Mouse (Mus musculus) forebrain, postnatal 0 days (tissue): ENCODE results near the gene Borcs5. TPM values are rescaled to one million over a fixed set of nuclear protein-coding genes. Genes with fewer than 3 reads are reported as not detected.

Experiments used
- ATAC-seq: fragments of 200-750 bp; cut with Nextera tagmentation; 2 replicates; pipeline ENCODE4 v1.8.0; 2017; ENCODE audit warnings: mild to moderate bottlenecking, moderate library complexity
- DNase-seq: peaks from one replicate; pipeline ENCODE4 v3.0.0-alpha.2; 2015
- H3K27ac ChIP-seq: fragments of 300-500 bp; sonication (generic); 2 replicates; pipeline ENCODE4 v1.5.1; 2014; ENCODE audit warnings: low read depth, mild to moderate bottlenecking, antibody characterized with exemption, low read length, moderate library complexity, mixed read lengths
- H3K27me3 ChIP-seq: fragments of 300-500 bp; sonication (generic); 2 replicates; pipeline ENCODE4 v1.6.1; 2014; ENCODE audit warnings: mild to moderate bottlenecking, low read length, mixed read lengths; ENCODE audit not compliant: insufficient read depth
- H3K36me3 ChIP-seq: fragments of 300-500 bp; sonication (generic); 2 replicates; pipeline ENCODE4 v1.6.1; 2014; ENCODE audit warnings: mild to moderate bottlenecking, moderate library complexity; ENCODE audit not compliant: insufficient read depth
- H3K4me1 ChIP-seq: fragments of 300-500 bp; sonication (generic); 2 replicates; pipeline ENCODE4 v1.6.1; 2014; ENCODE audit warnings: antibody characterized with exemption; ENCODE audit not compliant: insufficient read depth
- H3K4me2 ChIP-seq: fragments of 300-500 bp; sonication (generic); 2 replicates; pipeline ENCODE4 v1.6.1; 2014; ENCODE audit warnings: low read depth, mild to moderate bottlenecking, moderate library complexity
- H3K4me3 ChIP-seq: fragments of 300-500 bp; sonication (generic); 2 replicates; pipeline ENCODE4 v1.5.1; 2014; ENCODE audit warnings: low read depth, low read length, mixed read lengths
- H3K9ac ChIP-seq: fragments of 300-500 bp; sonication (generic); 2 replicates; pipeline ENCODE4 v1.6.1; 2014; ENCODE audit warnings: mild to moderate bottlenecking
- H3K9me3 ChIP-seq: fragments of 300-500 bp; sonication (generic); 2 replicates; pipeline ENCODE4 v1.6.1; 2016; ENCODE audit warnings: low read length
- CTCF ChIP-seq: sonication (generic); IDR thresholded peaks from 2 replicates; pipeline ENCODE4 v1.5.1; 2016; ENCODE audit warnings: antibody characterized with exemption, control low read depth, low read depth
- WGBS: fragments of 180-500 bp; shearing (Covaris S2); extraction: QIAGEN DNeasy Blood & Tissue Kit; methylation state at CpG from one replicate; pipeline ENCODE4 v1.1.7; 2014; 5-methylcytosine and 5-hydroxymethylcytosine counted together
- polyA plus RNA-seq: library from polyadenylated mRNA; unstranded; fragments of >200 nt; fragmentation: Nextera tagmentation; extraction: Ambion mirVana; gene quantifications from 2 replicates; pipeline ENCODE4 v1.2.1, GENCODE M21; 2015
- total RNA-seq: library from RNA; depleted of rRNA; stranded (reverse); fragments of >200 nt; gene quantifications from 2 replicates; pipeline ENCODE4 v1.2.3, GENCODE M21; 2014; rRNA removed

Borcs5 gene
- 37.4 and 41.2 TPM in 2 replicates for total RNA-seq
- polyA plus RNA-seq = 42.6 and 44.2 TPM in 2 replicates

- Histone ChIP-seq H3K36me3 (no peaks in the 10 kb centered on the region), H3K27me3 (no peaks in the 10 kb centered on the region), H3K4me1 (no peaks in the 10 kb centered on the region), H3K27ac (no peak within 1 kb of the TSS), H3K9ac (no peak within 1 kb of the TSS), H3K4me3 (no peak within 1 kb of the TSS), H3K9me3 (no peaks in the 10 kb centered on the region), H3K4me2 (no peak within 1 kb of the TSS)
- WGBS = 97% methylated on average over 3 of the region's 3 CpGs
- TF ChIP-seq CTCF = no peak
- DNase-seq (no peak), ATAC-seq (no peak)
Measured at GRCm38 (mm10) chr6:134639210-134639609, at the start of gene Borcs5. Gene Borcs5, plus strand, starts transcription at chr6:134639510.

- 90% methylated on average over 2 of the region's 2 CpGs for WGBS
- Histone ChIP-seq H3K4me2 (no peak overlapping the region), H3K36me3 (no peaks in the 10 kb centered on the region), H3K27ac (no peak overlapping the region), H3K9me3 (no peaks in the 10 kb centered on the region), H3K9ac (no peak overlapping the region), H3K4me1 (no peaks in the 10 kb centered on the region), H3K27me3 (no peaks in the 10 kb centered on the region), H3K4me3 (no peak overlapping the region)
- DNase-seq = no peak
- ATAC-seq = no peak
- TF ChIP-seq CTCF = no peak
Measured at GRCm38 (mm10) chr6:134591614-134592013, 47.7 kb upstream of the Borcs5 start.

- ATAC-seq (no peak), DNase-seq (no peak)
- H3K9me3 ChIP-seq = no peaks in the 10 kb centered on the region
- 88% methylated on average over 21 of the region's 21 CpGs for WGBS
- H3K4me3 ChIP-seq = no peak overlapping the region
- H3K9ac ChIP-seq = no peak overlapping the region
- no peak overlapping the region for H3K4me2 ChIP-seq
- no peak overlapping the region for H3K27ac ChIP-seq
- no peak for TF ChIP-seq CTCF
- no peaks in the 10 kb centered on the region for H3K36me3 ChIP-seq
- H3K4me1 ChIP-seq = no peaks in the 10 kb centered on the region
- H3K27me3 ChIP-seq = no peaks in the 10 kb centered on the region
Measured at GRCm38 (mm10) chr6:134594569-134595442, 44.5 kb upstream of the Borcs5 start.

GRCm38 (mm10) chr6:134597651-134598229 is 41.6 kb upstream of the Borcs5 start:
- Histone ChIP-seq H3K27me3 (no peaks in the 10 kb centered on the region), H3K4me1 (no peaks in the 10 kb centered on the region), H3K4me3 (no peak overlapping the region), H3K36me3 (no peaks in the 10 kb centered on the region), H3K9ac (no peak overlapping the region), H3K4me2 (no peak overlapping the region), H3K27ac (no peak overlapping the region), H3K9me3 (no peaks in the 10 kb centered on the region)
- DNase-seq (no peak), ATAC-seq (no peak)
- TF ChIP-seq CTCF = no peak
- 90% methylated on average over 6 of the region's 6 CpGs for WGBS

GRCm38 (mm10) chr6:134599239-134599638 is 40.1 kb upstream of the Borcs5 start:
- H3K4me3 ChIP-seq = no peak overlapping the region
- 57% methylated on average over 1 of the region's 1 CpGs for WGBS
- no peaks in the 10 kb centered on the region for H3K4me1 ChIP-seq
- no peak for TF ChIP-seq CTCF
- H3K27ac ChIP-seq = no peak overlapping the region
- no peak overlapping the region for H3K9ac ChIP-seq
- no peak overlapping the region for H3K4me2 ChIP-seq
- DNase-seq (no peak), ATAC-seq (no peak)
- no peaks in the 10 kb centered on the region for H3K27me3 ChIP-seq
- H3K9me3 ChIP-seq = no peaks in the 10 kb centered on the region
- H3K36me3 ChIP-seq = no peaks in the 10 kb centered on the region

GRCm38 (mm10) chr6:134601130-134601529 is 38.2 kb upstream of the Borcs5 start:
- H3K27me3 ChIP-seq = no peaks in the 10 kb centered on the region
- WGBS = 60% methylated on average over 7 of the region's 7 CpGs
- no peak overlapping the region for H3K4me3 ChIP-seq

GRCm38 (mm10) chr6:134601766-134602165 is 37.5 kb upstream of the Borcs5 start:
- ATAC-seq (no peak), DNase-seq (no peak)
- Histone ChIP-seq H3K27me3 (no peaks in the 10 kb centered on the region), H3K4me3 (no peak overlapping the region), H3K36me3 (no peaks in the 10 kb centered on the region), H3K4me1 (no peaks in the 10 kb centered on the region), H3K9me3 (no peaks in the 10 kb centered on the region), H3K4me2 (no peak overlapping the region), H3K9ac (no peak overlapping the region), H3K27ac (no peak overlapping the region)
- no peak for TF ChIP-seq CTCF
- 64% methylated on average over 3 of the region's 3 CpGs for WGBS

More at GRCm38 (mm10) chr6:134601130-134601529, 38.2 kb upstream of the Borcs5 start:
- Histone ChIP-seq H3K4me2 (no peak overlapping the region), H3K36me3 (no peaks in the 10 kb centered on the region), H3K9me3 (no peaks in the 10 kb centered on the region), H3K9ac (no peak overlapping the region), H3K27ac (no peak overlapping the region), H3K4me1 (no peaks in the 10 kb centered on the region)
- ATAC-seq = no peak
- no peak for TF ChIP-seq CTCF
- no peak for DNase-seq
